Mouse (Mus musculus): ENCODE results near the gene Cmip. TPM values are rescaled to one million over a fixed set of nuclear protein-coding genes. Genes with fewer than 3 reads are reported as not detected.
A peak's percentile ranks its signal among the peaks of the same experiment; 100 is the strongest.

The Cmip gene
- polyA plus RNA-seq, 1 experiment, result 16.2 TPM

GRCm38 (mm10) chr8:117290506-117290905 is 33.6 kb downstream of the Cmip start:
- no peak overlapping the region for H3K27ac ChIP-seq (ENCODE audit: control insufficient read depth, insufficient read depth, low read depth, low read length, poor library complexity)
- 89% methylated on average over 7 of the region's 7 CpGs for WGBS
- H3K4me3 ChIP-seq (replicated peaks; ENCODE audit: control insufficient read depth, low read depth, low read length), result no peak overlapping the region
- peaks cover 15% of the 10 kb centered on the region for H3K4me1 ChIP-seq (ENCODE audit: control insufficient read depth, insufficient read depth, low read length)
- TF ChIP-seq POLR2A (IDR thresholded peaks at IDR 0.05; ENCODE audit: borderline replicate concordance, control insufficient read depth, low read depth, low read length) (no peak), CTCF (IDR thresholded peaks at IDR 0.05; ENCODE audit: control insufficient read depth, insufficient read depth, low read length) (no peak)

GRCm38 (mm10) chr8:117292262-117292661 is 35.4 kb downstream of the Cmip start:
- Histone ChIP-seq H3K27ac (ENCODE audit: control insufficient read depth, insufficient read depth, low read depth, low read length, poor library complexity) (no peak overlapping the region), H3K4me3 (replicated peaks; ENCODE audit: control insufficient read depth, low read depth, low read length) (no peak overlapping the region), H3K4me1 (ENCODE audit: control insufficient read depth, insufficient read depth, low read length) (peaks cover 17% of the 10 kb centered on the region)
- no peak for TF ChIP-seq CTCF (IDR thresholded peaks at IDR 0.05; ENCODE audit: control insufficient read depth, insufficient read depth, low read length)
- TF ChIP-seq POLR2A (IDR thresholded peaks at IDR 0.05; ENCODE audit: borderline replicate concordance, control insufficient read depth, low read depth, low read length), result no peak
- 63% methylated on average over 8 of the region's 8 CpGs for WGBS

DNA sequence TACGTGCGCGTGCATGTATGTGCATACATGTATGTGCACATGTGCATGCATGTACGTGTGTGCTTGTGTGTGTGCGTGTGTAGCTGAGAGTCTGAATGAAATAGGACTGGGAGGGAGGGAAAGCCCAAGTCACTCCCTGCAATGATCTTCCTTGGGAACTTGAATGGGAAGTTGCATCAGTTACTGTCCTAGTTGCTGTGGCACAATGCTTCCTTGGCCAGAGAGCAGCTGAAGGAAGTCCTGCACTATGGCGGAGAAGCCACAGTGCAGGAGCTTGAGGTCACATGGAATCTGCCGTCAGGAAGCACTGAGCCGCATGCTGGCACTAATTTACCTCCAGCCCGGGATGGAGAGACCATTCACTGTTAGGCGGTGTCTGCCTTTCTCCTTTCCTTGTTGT is 37.9 kb downstream of the Cmip start:
- 0 out of 2 replicates have a peak overlapping the region, but pooled peaks have one; percentile 3 for H3K27ac ChIP-seq (ENCODE audit: control insufficient read depth, insufficient read depth, low read depth, low read length, poor library complexity)
- 47% methylated on average over 10 of the region's 10 CpGs for WGBS
- TF ChIP-seq POLR2A (IDR thresholded peaks at IDR 0.05; ENCODE audit: borderline replicate concordance, control insufficient read depth, low read depth, low read length) (no peak), CTCF (IDR thresholded peaks at IDR 0.05; ENCODE audit: control insufficient read depth, insufficient read depth, low read length) (no peak)
- H3K4me1 ChIP-seq (ENCODE audit: control insufficient read depth, insufficient read depth, low read length), result peaks cover 26% of the 10 kb centered on the region
- peak overlapping the region; percentile 19 for H3K4me3 ChIP-seq (replicated peaks; ENCODE audit: control insufficient read depth, low read depth, low read length)

GRCm38 (mm10) chr8:117297913-117298518 is 41.2 kb downstream of the Cmip start:
- H3K4me1 ChIP-seq (ENCODE audit: control insufficient read depth, insufficient read depth, low read length), result peaks cover 33% of the 10 kb centered on the region
- WGBS, result 10% methylated on average over 12 of the region's 12 CpGs
- TF ChIP-seq POLR2A (IDR thresholded peaks at IDR 0.05; ENCODE audit: borderline replicate concordance, control insufficient read depth, low read depth, low read length) (no peak), CTCF (IDR thresholded peaks at IDR 0.05; ENCODE audit: control insufficient read depth, insufficient read depth, low read length) (no peak)
- H3K27ac ChIP-seq (ENCODE audit: control insufficient read depth, insufficient read depth, low read depth, low read length, poor library complexity), result peak overlapping the region; percentile 64
- H3K4me3 ChIP-seq (replicated peaks; ENCODE audit: control insufficient read depth, low read depth, low read length), result peak overlapping the region; percentile 16

DNA sequence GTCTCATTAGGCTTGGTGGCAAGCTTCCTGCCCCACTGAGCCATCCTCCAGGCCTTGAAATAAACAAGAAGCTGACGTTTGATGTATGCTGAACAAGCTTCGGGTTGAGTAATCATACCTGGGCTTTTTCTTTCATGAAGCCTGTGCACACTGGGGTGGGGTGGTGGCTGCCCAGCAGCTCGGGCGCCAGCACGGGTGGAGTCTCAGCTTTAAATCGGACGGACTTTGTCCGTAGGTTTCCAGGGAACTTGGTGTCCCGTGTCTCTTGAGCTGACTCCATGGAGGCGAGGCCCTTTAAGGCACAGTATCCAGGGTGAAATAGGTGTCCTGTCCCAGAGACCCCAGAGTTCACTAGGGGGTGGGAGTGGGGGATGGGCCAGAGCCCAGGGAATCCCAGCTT is 42.3 kb downstream of the Cmip start:
- Histone ChIP-seq H3K4me1 (ENCODE audit: control insufficient read depth, insufficient read depth, low read length) (peaks cover 36% of the 10 kb centered on the region), H3K4me3 (replicated peaks; ENCODE audit: control insufficient read depth, low read depth, low read length) (no peak overlapping the region), H3K27ac (ENCODE audit: control insufficient read depth, insufficient read depth, low read depth, low read length, poor library complexity) (peak overlapping the region; percentile 39)
- WGBS, result 59% methylated on average over 10 of the region's 10 CpGs
- no peak for TF ChIP-seq POLR2A (IDR thresholded peaks at IDR 0.05; ENCODE audit: borderline replicate concordance, control insufficient read depth, low read depth, low read length)

GRCm38 (mm10) chr8:117300188-117300587 is 43.3 kb downstream of the Cmip start:
- Histone ChIP-seq H3K4me1 (ENCODE audit: control insufficient read depth, insufficient read depth, low read length) (peaks cover 32% of the 10 kb centered on the region), H3K4me3 (replicated peaks; ENCODE audit: control insufficient read depth, low read depth, low read length) (no peak overlapping the region), H3K27ac (ENCODE audit: control insufficient read depth, insufficient read depth, low read depth, low read length, poor library complexity) (peak overlapping the region; percentile 49)
- WGBS, result 74% methylated on average over 7 of the region's 7 CpGs
- no peak for TF ChIP-seq POLR2A (IDR thresholded peaks at IDR 0.05; ENCODE audit: borderline replicate concordance, control insufficient read depth, low read depth, low read length)
- TF ChIP-seq CTCF (IDR thresholded peaks at IDR 0.05; ENCODE audit: control insufficient read depth, insufficient read depth, low read length), result no peak

- peaks cover 28% of the 10 kb centered on the region for H3K4me1 ChIP-seq (ENCODE audit: control insufficient read depth, insufficient read depth, low read length)
- WGBS, result 70% methylated on average over 12 of the region's 12 CpGs
- peak overlapping the region; percentile 49; the same call in 1 of the 2 replicates for H3K27ac ChIP-seq (ENCODE audit: control insufficient read depth, insufficient read depth, low read depth, low read length, poor library complexity)
- H3K4me3 ChIP-seq (replicated peaks; ENCODE audit: control insufficient read depth, low read depth, low read length), result no peak overlapping the region
- TF ChIP-seq POLR2A (IDR thresholded peaks at IDR 0.05; ENCODE audit: borderline replicate concordance, control insufficient read depth, low read depth, low read length) (no peak), CTCF (IDR thresholded peaks at IDR 0.05; ENCODE audit: control insufficient read depth, insufficient read depth, low read length) (no peak)
These were observed 44.7 kb downstream of the Cmip start for GRCm38 (mm10) chr8:117301457-117302041.

DNA sequence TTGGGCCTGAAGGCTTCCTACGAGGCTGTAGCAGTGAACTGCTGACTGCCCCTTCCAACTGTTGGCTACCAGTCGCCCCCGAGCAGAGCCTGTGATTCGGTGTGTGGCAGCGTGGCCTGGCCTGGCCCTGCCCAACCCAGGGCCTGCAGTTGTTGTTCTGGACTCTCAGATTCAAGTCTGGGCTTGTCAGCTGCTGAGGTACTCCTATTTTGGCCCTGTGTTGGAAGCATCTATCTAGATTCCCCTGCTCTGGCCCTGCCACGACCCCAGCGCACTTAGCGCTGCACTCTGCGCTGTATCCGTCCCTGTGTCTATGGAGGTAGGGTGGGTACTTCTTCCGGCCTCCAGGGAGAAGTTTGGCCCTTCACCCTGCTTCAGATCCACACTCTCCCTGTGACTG is 45.2 kb downstream of the Cmip start:
- 75% methylated on average over 11 of the region's 11 CpGs for WGBS
- TF ChIP-seq CTCF (IDR thresholded peaks at IDR 0.05; ENCODE audit: control insufficient read depth, insufficient read depth, low read length) (no peak), POLR2A (IDR thresholded peaks at IDR 0.05; ENCODE audit: borderline replicate concordance, control insufficient read depth, low read depth, low read length) (no peak; the same call in 1 of the 2 replicates)
- Histone ChIP-seq H3K27ac (ENCODE audit: control insufficient read depth, insufficient read depth, low read depth, low read length, poor library complexity) (peak overlapping the region; percentile 49), H3K4me3 (replicated peaks; ENCODE audit: control insufficient read depth, low read depth, low read length) (no peak overlapping the region), H3K4me1 (ENCODE audit: control insufficient read depth, insufficient read depth, low read length) (peaks cover 28% of the 10 kb centered on the region)

All from bone marrow, adult 2 months (tissue).